Mouse (Mus musculus): ENCODE data around the gene Kdsr. TPM values are rescaled to one million over a fixed set of nuclear protein-coding genes. Genes with fewer than 3 reads are reported as not detected.
A peak's percentile ranks its signal among the peaks of the same experiment; 100 is the strongest.

Kdsr gene
- polyA plus RNA-seq, 1 experiment = 13.9 TPM

DNA sequence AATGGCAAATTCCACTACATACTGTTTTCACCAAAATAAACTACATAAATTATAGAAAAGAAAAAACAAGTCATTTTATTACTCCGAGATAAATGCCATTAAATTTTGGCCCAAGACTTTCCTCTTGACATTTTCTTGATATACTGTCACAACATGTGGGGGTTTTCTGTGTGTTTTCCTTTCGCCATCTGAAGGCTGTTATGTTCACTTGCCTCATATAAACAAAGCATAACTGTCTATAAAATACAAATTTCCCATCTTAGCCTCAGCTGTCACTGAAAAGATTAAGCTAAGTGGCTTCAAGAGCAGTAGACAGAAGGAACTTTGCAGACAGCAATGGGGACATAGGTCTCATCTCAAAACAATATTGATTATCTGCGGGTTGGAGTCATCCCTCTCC is 4.8 kb upstream of the Kdsr start:
- Histone ChIP-seq H3K36me3 (ENCODE audit: control insufficient read depth, insufficient read depth) (peaks cover 38% of the 10 kb centered on the region), H3K4me3 (ENCODE audit: insufficient read depth, poor library complexity, severe bottlenecking) (no peak overlapping the region), H3K27me3 (ENCODE audit: control insufficient read depth, insufficient read depth, insufficient read length) (no peaks in the 10 kb centered on the region), H3K79me3 (ENCODE audit: low read depth) (no peaks in the 10 kb centered on the region), H3K79me2 (ENCODE audit: control insufficient read depth, insufficient read depth) (no peaks in the 10 kb centered on the region), H3ac (ENCODE audit: control insufficient read depth, insufficient read length, low read depth) (no peak overlapping the region)
- TF ChIP-seq CTCF (IDR thresholded peaks at IDR 0.05; ENCODE audit: control insufficient read depth, insufficient read depth, insufficient read length) (no peak), FOSL1 (IDR thresholded peaks at IDR 0.05; ENCODE audit: insufficient read depth, low read length, poor library complexity, severe bottlenecking) (no peak), USF1 (IDR thresholded peaks at IDR 0.05; ENCODE audit: low read depth) (no peak), MAX (IDR thresholded peaks at IDR 0.05) (no peak), MYOD1 (IDR thresholded peaks at IDR 0.05; ENCODE audit: control insufficient read depth, insufficient read length, low read depth) (no peak), MYOG (IDR thresholded peaks at IDR 0.05; ENCODE audit: control insufficient read depth, extremely low read depth, insufficient read length) (no peak), CEBPB (IDR thresholded peaks at IDR 0.05; ENCODE audit: low read depth) (no peak)

DNA sequence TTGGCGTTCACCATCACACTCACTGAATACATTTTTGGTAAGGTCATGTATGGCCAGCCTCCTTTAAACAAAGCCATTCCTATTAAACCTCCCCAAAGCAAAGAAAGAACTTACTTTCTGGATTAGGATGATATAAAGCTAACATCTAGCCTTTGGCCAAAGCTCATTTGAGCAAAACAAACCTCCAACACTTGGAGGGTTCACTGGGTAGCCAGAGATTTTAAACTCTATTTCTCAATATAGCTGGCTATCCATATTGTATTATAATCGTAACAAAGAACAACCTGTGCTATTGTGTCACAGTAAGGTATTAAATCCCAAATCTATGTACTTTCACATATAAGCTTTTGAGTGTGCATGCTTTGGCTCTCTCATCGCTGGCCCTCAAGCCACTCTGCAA is 1.2 kb upstream of the Kdsr start:
- TF ChIP-seq CEBPB (IDR thresholded peaks at IDR 0.05; ENCODE audit: low read depth) = no peak
- no peaks in the 10 kb centered on the region for H3K79me3 ChIP-seq (ENCODE audit: low read depth)
- peaks cover 14% of the 10 kb centered on the region for H3K36me3 ChIP-seq (ENCODE audit: control insufficient read depth, insufficient read depth)
- H3K27me3 ChIP-seq (ENCODE audit: control insufficient read depth, insufficient read depth, insufficient read length) = no peaks in the 10 kb centered on the region
- H3ac ChIP-seq (ENCODE audit: control insufficient read depth, insufficient read length, low read depth) = no peak overlapping the region
- no peaks in the 10 kb centered on the region for H3K79me2 ChIP-seq (ENCODE audit: control insufficient read depth, insufficient read depth)
- no peak overlapping the region for H3K4me3 ChIP-seq (ENCODE audit: insufficient read depth, poor library complexity, severe bottlenecking)

DNA sequence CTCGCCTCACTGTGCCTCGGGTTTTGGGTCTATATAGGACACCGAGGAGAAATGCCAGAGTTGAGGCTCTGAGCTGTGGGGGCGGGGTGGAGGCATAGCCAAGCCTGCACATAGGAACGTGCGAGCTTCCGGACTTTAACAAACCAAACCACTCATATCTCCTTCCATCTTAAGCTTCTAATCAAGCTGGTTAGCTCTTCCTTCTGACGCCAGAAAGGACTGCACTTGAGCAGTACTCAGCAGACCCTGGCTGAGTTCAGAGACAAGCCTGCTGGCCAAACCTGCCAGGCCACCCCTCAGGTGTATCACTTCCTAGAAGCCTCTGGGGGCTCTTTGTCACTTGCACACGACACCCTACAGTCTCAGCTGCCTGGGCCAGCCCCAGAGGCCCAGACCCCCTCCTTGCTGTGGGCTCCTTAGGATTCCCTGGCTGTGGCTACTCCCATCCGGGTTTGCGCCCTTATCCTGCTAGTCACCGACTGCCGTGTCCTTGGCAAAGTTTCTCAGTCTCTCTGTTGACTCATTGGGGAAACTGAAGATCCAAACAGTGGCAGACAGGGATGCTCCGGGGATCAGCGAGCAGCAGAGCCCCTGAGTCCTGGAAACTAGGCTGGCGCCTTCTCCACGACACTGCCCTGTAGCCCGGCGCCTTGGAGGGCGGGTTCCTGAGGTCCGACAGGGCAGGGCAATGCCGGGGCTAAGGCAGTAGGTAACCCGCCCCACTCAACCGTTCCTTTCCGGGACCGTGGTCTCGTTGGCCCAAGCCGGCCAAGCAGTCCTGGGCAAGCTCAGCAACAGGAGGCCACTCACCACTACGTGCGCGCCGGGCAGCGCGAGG is 574 bp downstream of the Kdsr start:
- TF ChIP-seq USF1 (IDR thresholded peaks at IDR 0.05; ENCODE audit: low read depth) (no peak), MYOD1 (IDR thresholded peaks at IDR 0.05; ENCODE audit: control insufficient read depth, insufficient read length, low read depth) (no peak), FOSL1 (IDR thresholded peaks at IDR 0.05; ENCODE audit: insufficient read depth, low read length, poor library complexity, severe bottlenecking) (no peak), MAX (IDR thresholded peaks at IDR 0.05) (no peak), MYOG (IDR thresholded peaks at IDR 0.05; ENCODE audit: control insufficient read depth, extremely low read depth, insufficient read length) (no peak), CTCF (IDR thresholded peaks at IDR 0.05; ENCODE audit: control insufficient read depth, insufficient read depth, insufficient read length) (no peak), CEBPB (IDR thresholded peaks at IDR 0.05; ENCODE audit: low read depth) (no peak)
- no peaks in the 10 kb centered on the region for H3K27me3 ChIP-seq (ENCODE audit: control insufficient read depth, insufficient read depth, insufficient read length)
- H3K79me2 ChIP-seq (ENCODE audit: control insufficient read depth, insufficient read depth) = no peaks in the 10 kb centered on the region
- peaks cover 6% of the 10 kb centered on the region for H3K36me3 ChIP-seq (ENCODE audit: control insufficient read depth, insufficient read depth)
- H3K4me3 ChIP-seq (ENCODE audit: insufficient read depth, poor library complexity, severe bottlenecking) = peak overlapping the region; percentile 65
- H3ac ChIP-seq (ENCODE audit: control insufficient read depth, insufficient read length, low read depth) = peak overlapping the region; percentile 78
- no peaks in the 10 kb centered on the region for H3K79me3 ChIP-seq (ENCODE audit: low read depth)

DNA sequence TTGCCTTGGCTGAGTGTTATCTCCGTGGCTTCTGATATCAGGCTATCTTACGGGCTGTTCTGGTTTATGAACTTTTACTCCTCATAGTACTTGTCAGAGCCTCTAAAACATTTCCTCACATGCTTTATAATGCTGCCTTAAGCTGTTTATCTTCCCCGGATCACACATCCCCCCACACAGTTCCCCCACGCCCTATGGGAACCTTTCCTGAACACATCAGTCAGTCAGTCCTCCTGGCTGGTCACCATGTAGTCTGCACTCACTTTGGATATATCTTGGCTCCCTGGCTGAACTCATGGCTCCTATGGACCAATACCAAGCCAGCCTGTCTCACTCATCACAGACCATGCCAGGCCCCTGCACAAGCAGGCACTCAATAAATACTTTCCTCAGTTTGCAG is 2.9 kb downstream of the Kdsr start:
- TF ChIP-seq FOSL1 (IDR thresholded peaks at IDR 0.05; ENCODE audit: insufficient read depth, low read length, poor library complexity, severe bottlenecking) (no peak), MAX (IDR thresholded peaks at IDR 0.05) (no peak), CEBPB (IDR thresholded peaks at IDR 0.05; ENCODE audit: low read depth) (no peak), MYOG (IDR thresholded peaks at IDR 0.05; ENCODE audit: control insufficient read depth, extremely low read depth, insufficient read length) (no peak), USF1 (IDR thresholded peaks at IDR 0.05; ENCODE audit: low read depth) (no peak), CTCF (IDR thresholded peaks at IDR 0.05; ENCODE audit: control insufficient read depth, insufficient read depth, insufficient read length) (no peak), MYOD1 (IDR thresholded peaks at IDR 0.05; ENCODE audit: control insufficient read depth, insufficient read length, low read depth) (no peak)
- H3ac ChIP-seq (ENCODE audit: control insufficient read depth, insufficient read length, low read depth) = no peak overlapping the region

DNA sequence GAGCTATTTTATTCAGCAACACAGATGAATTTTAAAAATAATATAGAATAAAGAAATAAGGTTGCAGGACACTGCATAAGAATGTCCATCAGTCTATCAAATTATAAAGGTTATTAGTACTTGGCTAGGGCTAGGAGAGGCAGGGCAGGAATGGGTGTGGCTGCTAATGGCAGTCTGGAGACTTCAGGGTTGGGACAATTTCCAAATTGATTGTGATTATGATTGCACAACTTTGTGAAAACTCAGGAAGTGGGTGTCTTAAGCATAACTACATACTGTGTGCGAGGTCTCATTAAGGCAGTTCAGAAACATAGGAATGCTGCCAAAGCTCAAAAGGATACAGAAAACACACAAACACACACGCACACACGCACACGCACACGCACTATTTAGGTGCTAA is 7.5 kb downstream of the Kdsr start:
- TF ChIP-seq MAX (IDR thresholded peaks at IDR 0.05) = no peak
- no peaks in the 10 kb centered on the region for H3K79me2 ChIP-seq (ENCODE audit: control insufficient read depth, insufficient read depth)
- no peaks in the 10 kb centered on the region for H3K27me3 ChIP-seq (ENCODE audit: control insufficient read depth, insufficient read depth, insufficient read length)
- peaks cover 19% of the 10 kb centered on the region for H3K36me3 ChIP-seq (ENCODE audit: control insufficient read depth, insufficient read depth)
- no peak overlapping the region for H3K4me3 ChIP-seq (ENCODE audit: insufficient read depth, poor library complexity, severe bottlenecking)
- no peak overlapping the region for H3ac ChIP-seq (ENCODE audit: control insufficient read depth, insufficient read length, low read depth)
- H3K79me3 ChIP-seq (ENCODE audit: low read depth) = no peaks in the 10 kb centered on the region

More for the DNA sequence above, 2.9 kb downstream of the Kdsr start:
- no peaks in the 10 kb centered on the region for H3K79me2 ChIP-seq (ENCODE audit: control insufficient read depth, insufficient read depth)
- no peaks in the 10 kb centered on the region for H3K27me3 ChIP-seq (ENCODE audit: control insufficient read depth, insufficient read depth, insufficient read length)
- no peaks in the 10 kb centered on the region for H3K79me3 ChIP-seq (ENCODE audit: low read depth)
- H3K36me3 ChIP-seq (ENCODE audit: control insufficient read depth, insufficient read depth) = peaks cover 11% of the 10 kb centered on the region
- no peak overlapping the region for H3K4me3 ChIP-seq (ENCODE audit: insufficient read depth, poor library complexity, severe bottlenecking)

DNA sequence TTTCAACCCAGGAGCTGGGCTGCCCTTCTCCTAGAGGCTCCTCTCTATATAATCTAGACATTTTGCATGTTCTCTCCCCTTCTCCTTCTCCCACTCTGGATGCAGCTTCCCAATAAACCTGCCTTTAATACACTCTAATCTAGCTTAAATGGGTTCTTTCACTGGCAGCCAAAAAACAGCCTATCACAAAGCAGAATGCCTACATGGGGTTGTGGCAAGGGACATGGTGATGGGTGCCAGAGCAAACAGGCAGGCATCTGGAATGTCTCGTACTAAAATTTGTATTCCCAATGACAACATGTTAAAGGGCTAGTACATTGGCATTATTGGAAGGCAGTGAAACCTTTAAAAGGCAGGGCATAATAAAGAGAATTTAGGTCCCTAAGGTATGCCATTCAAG is 8.9 kb downstream of the Kdsr start:
- no peaks in the 10 kb centered on the region for H3K79me3 ChIP-seq (ENCODE audit: low read depth)
- peaks cover 29% of the 10 kb centered on the region for H3K36me3 ChIP-seq (ENCODE audit: control insufficient read depth, insufficient read depth)
- no peak for TF ChIP-seq CTCF (IDR thresholded peaks at IDR 0.05; ENCODE audit: control insufficient read depth, insufficient read depth, insufficient read length)
- TF ChIP-seq CEBPB (IDR thresholded peaks at IDR 0.05; ENCODE audit: low read depth) = no peak
- TF ChIP-seq USF1 (IDR thresholded peaks at IDR 0.05; ENCODE audit: low read depth) = no peak
- TF ChIP-seq MAX (IDR thresholded peaks at IDR 0.05) = no peak
- TF ChIP-seq MYOD1 (IDR thresholded peaks at IDR 0.05; ENCODE audit: control insufficient read depth, insufficient read length, low read depth) = no peak
- H3K4me3 ChIP-seq (ENCODE audit: insufficient read depth, poor library complexity, severe bottlenecking) = no peak overlapping the region
- no peaks in the 10 kb centered on the region for H3K79me2 ChIP-seq (ENCODE audit: control insufficient read depth, insufficient read depth)
- H3ac ChIP-seq (ENCODE audit: control insufficient read depth, insufficient read length, low read depth) = no peak overlapping the region
- H3K27me3 ChIP-seq (ENCODE audit: control insufficient read depth, insufficient read depth, insufficient read length) = no peaks in the 10 kb centered on the region
